Mouse (Mus musculus): ENCODE measurements around the gene Slc25a18. TPM values are rescaled to one million over a fixed set of nuclear protein-coding genes. Genes with fewer than 3 reads are reported as not detected.

The Slc25a18 gene
- total and polyA plus RNA-seq, 2 experiments from 2014 or later: 53.8 to 105 TPM

GRCm38 (mm10) chr6:120792947-120793346, 19.6 kb downstream of the Slc25a18 start:
- no peak overlapping the region for H3K4me3 ChIP-seq (ENCODE audit: low read length)
- no peak overlapping the region for H3K27ac ChIP-seq
- no peak overlapping the region for H3K9ac ChIP-seq (replicated peaks; ENCODE audit: low read length)
- H3K9me3 ChIP-seq (ENCODE audit: low read length): no peaks in the 10 kb centered on the region
- no peaks in the 10 kb centered on the region for H3K4me1 ChIP-seq (ENCODE audit: insufficient read depth, low read length)
- peaks cover 53% of the 10 kb centered on the region for H3K36me3 ChIP-seq (ENCODE audit: insufficient read depth, low read length)
- H3K4me2 ChIP-seq (ENCODE audit: low read depth, low read length): no peak overlapping the region
- no peaks in the 10 kb centered on the region for H3K27me3 ChIP-seq (ENCODE audit: insufficient read depth, low read length)
- no peak for ATAC-seq
- peak; percentile 54 for TF ChIP-seq CTCF (IDR thresholded peaks at IDR 0.05; ENCODE audit: low read depth)
- 82% methylated on average over 8 of the region's 8 CpGs for WGBS
- peak; percentile 51 for DNase-seq (ENCODE audit: low spot score)

GRCm38 (mm10) chr6:120795422-120796086, 22.2 kb downstream of the Slc25a18 start:
- Histone ChIP-seq H3K27ac (no peak overlapping the region), H3K27me3 (ENCODE audit: insufficient read depth, low read length) (no peaks in the 10 kb centered on the region), H3K9me3 (ENCODE audit: low read length) (no peaks in the 10 kb centered on the region), H3K4me1 (ENCODE audit: insufficient read depth, low read length) (no peaks in the 10 kb centered on the region), H3K36me3 (ENCODE audit: insufficient read depth, low read length) (peaks cover 74% of the 10 kb centered on the region), H3K9ac (replicated peaks; ENCODE audit: low read length) (no peak overlapping the region), H3K4me2 (ENCODE audit: low read depth, low read length) (no peak overlapping the region), H3K4me3 (ENCODE audit: low read length) (no peak overlapping the region)
- 83% methylated on average over 5 of the region's 5 CpGs for WGBS
- TF ChIP-seq CTCF (IDR thresholded peaks at IDR 0.05; ENCODE audit: low read depth): no peak
- DNase-seq (ENCODE audit: low spot score) (no peak), ATAC-seq (no peak)

GRCm38 (mm10) chr6:120796111-120796510, 22.7 kb downstream of the Slc25a18 start:
- ATAC-seq (no peak), DNase-seq (ENCODE audit: low spot score) (no peak)
- WGBS: 76% methylated on average over 2 of the region's 2 CpGs
- no peak for TF ChIP-seq CTCF (IDR thresholded peaks at IDR 0.05; ENCODE audit: low read depth)
- no peak overlapping the region for H3K4me3 ChIP-seq (ENCODE audit: low read length)
- no peak overlapping the region for H3K4me2 ChIP-seq (ENCODE audit: low read depth, low read length)
- no peaks in the 10 kb centered on the region for H3K4me1 ChIP-seq (ENCODE audit: insufficient read depth, low read length)
- peaks cover 80% of the 10 kb centered on the region for H3K36me3 ChIP-seq (ENCODE audit: insufficient read depth, low read length)
- no peak overlapping the region for H3K27ac ChIP-seq
- H3K27me3 ChIP-seq (ENCODE audit: insufficient read depth, low read length): no peaks in the 10 kb centered on the region
- no peaks in the 10 kb centered on the region for H3K9me3 ChIP-seq (ENCODE audit: low read length)
- no peak overlapping the region for H3K9ac ChIP-seq (replicated peaks; ENCODE audit: low read length)

GRCm38 (mm10) chr6:120798019-120798418, 24.6 kb downstream of the Slc25a18 start:
- H3K36me3 ChIP-seq (ENCODE audit: insufficient read depth, low read length): peaks cover 82% of the 10 kb centered on the region
- ATAC-seq (no peak), DNase-seq (ENCODE audit: low spot score) (no peak)
- no peaks in the 10 kb centered on the region for H3K27me3 ChIP-seq (ENCODE audit: insufficient read depth, low read length)
- no peak overlapping the region for H3K9ac ChIP-seq (replicated peaks; ENCODE audit: low read length)
- no peak overlapping the region for H3K27ac ChIP-seq
- H3K4me1 ChIP-seq (ENCODE audit: insufficient read depth, low read length): no peaks in the 10 kb centered on the region
- H3K4me3 ChIP-seq (ENCODE audit: low read length): no peak overlapping the region
- H3K9me3 ChIP-seq (ENCODE audit: low read length): no peaks in the 10 kb centered on the region
- 95% methylated on average over 7 of the region's 7 CpGs for WGBS
- no peak for TF ChIP-seq CTCF (IDR thresholded peaks at IDR 0.05; ENCODE audit: low read depth)
- H3K4me2 ChIP-seq (ENCODE audit: low read depth, low read length): no peak overlapping the region

DNA sequence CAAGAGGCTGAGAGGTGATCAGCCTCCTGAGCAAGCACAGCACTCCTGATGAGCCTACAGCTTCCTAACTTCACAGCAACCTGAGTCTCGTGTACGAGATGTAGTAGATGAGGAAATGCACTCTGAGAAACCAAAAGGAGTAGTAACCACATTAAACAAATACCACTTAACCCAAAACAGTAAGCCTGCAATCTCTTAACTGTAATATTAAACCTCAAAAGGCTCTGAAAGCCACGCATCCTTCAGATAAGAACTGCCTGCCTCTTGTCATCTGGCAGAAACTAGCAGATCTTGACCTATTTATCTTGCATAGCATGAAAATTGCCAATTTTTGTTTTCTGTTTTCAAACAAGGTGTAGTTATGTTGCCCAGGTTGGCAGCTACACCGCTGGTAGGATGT, 25.5 kb downstream of the Slc25a18 start:
- Histone ChIP-seq H3K9me3 (ENCODE audit: low read length) (no peaks in the 10 kb centered on the region), H3K4me3 (ENCODE audit: low read length) (no peak overlapping the region), H3K27me3 (ENCODE audit: insufficient read depth, low read length) (no peaks in the 10 kb centered on the region), H3K9ac (replicated peaks; ENCODE audit: low read length) (no peak overlapping the region), H3K36me3 (ENCODE audit: insufficient read depth, low read length) (peaks cover 82% of the 10 kb centered on the region), H3K27ac (no peak overlapping the region), H3K4me1 (ENCODE audit: insufficient read depth, low read length) (no peaks in the 10 kb centered on the region), H3K4me2 (ENCODE audit: low read depth, low read length) (no peak overlapping the region)
- ATAC-seq: no peak
- DNase-seq (ENCODE audit: low spot score): no peak
- TF ChIP-seq CTCF (IDR thresholded peaks at IDR 0.05; ENCODE audit: low read depth): no peak
- 90% methylated on average over 4 of the region's 4 CpGs for WGBS

GRCm38 (mm10) chr6:120799581-120800041, 26.2 kb downstream of the Slc25a18 start:
- WGBS: 95% methylated on average over 4 of the region's 4 CpGs

GRCm38 (mm10) chr6:120806999-120807737, 33.8 kb downstream of the Slc25a18 start:
- Histone ChIP-seq H3K9ac (replicated peaks; ENCODE audit: low read length) (no peak overlapping the region), H3K27ac (no peak overlapping the region), H3K4me2 (ENCODE audit: low read depth, low read length) (no peak overlapping the region), H3K4me1 (ENCODE audit: insufficient read depth, low read length) (no peaks in the 10 kb centered on the region), H3K9me3 (ENCODE audit: low read length) (no peaks in the 10 kb centered on the region), H3K4me3 (ENCODE audit: low read length) (no peak overlapping the region), H3K27me3 (ENCODE audit: insufficient read depth, low read length) (no peaks in the 10 kb centered on the region), H3K36me3 (ENCODE audit: insufficient read depth, low read length) (peaks cover 63% of the 10 kb centered on the region)
- DNase-seq (ENCODE audit: low spot score) (no peak), ATAC-seq (no peak)
- 87% methylated on average over 5 of the region's 5 CpGs for WGBS
- TF ChIP-seq CTCF (IDR thresholded peaks at IDR 0.05; ENCODE audit: low read depth): no peak

More at GRCm38 (mm10) chr6:120799581-120800041, 26.2 kb downstream of the Slc25a18 start:
- Histone ChIP-seq H3K4me1 (ENCODE audit: insufficient read depth, low read length) (no peaks in the 10 kb centered on the region), H3K27ac (no peak overlapping the region), H3K4me3 (ENCODE audit: low read length) (no peak overlapping the region), H3K27me3 (ENCODE audit: insufficient read depth, low read length) (no peaks in the 10 kb centered on the region), H3K4me2 (ENCODE audit: low read depth, low read length) (no peak overlapping the region), H3K9ac (replicated peaks; ENCODE audit: low read length) (no peak overlapping the region), H3K36me3 (ENCODE audit: insufficient read depth, low read length) (peaks cover 80% of the 10 kb centered on the region), H3K9me3 (ENCODE audit: low read length) (no peaks in the 10 kb centered on the region)
- ATAC-seq (no peak), DNase-seq (ENCODE audit: low spot score) (no peak)
- no peak for TF ChIP-seq CTCF (IDR thresholded peaks at IDR 0.05; ENCODE audit: low read depth)

All from hindbrain, postnatal 0 days (tissue).